8 mouse cellular contexts compared by ENCODE assay signal in genomic region chr19:47178001-47178400, GRCm38 (mm10). TPM values are rescaled to one million over a fixed set of nuclear protein-coding genes. Genes with fewer than 3 reads are reported as not detected.
DNase-seq lines count a peak whose midpoint lies in the region; ATAC-seq lines count a peak whose summit lies in the region.

No protein-coding gene starts in this region.

- H3K4me2 ChIP-seq in heart, embryonic 15.5 days: peak overlapping the region; percentile 100
- H3K4me2 ChIP-seq in limb, embryonic 15.5 days: peak overlapping the region; percentile 99

- H3K9ac ChIP-seq in heart, embryonic 15.5 days: no peak overlapping the region
- no peak overlapping the region for H3K9ac ChIP-seq in limb, embryonic 15.5 days

- peak overlapping the region; percentile 72 for H3K4me3 ChIP-seq in heart, embryonic 15.5 days
- H3K4me3 ChIP-seq in limb, embryonic 15.5 days: peak overlapping the region; percentile 69

- peaks cover 43% of the 10 kb centered on the region for H3K27me3 ChIP-seq in heart, embryonic 15.5 days
- H3K27me3 ChIP-seq in limb, embryonic 15.5 days: peaks cover 28% of the 10 kb centered on the region

- H3K36me3 ChIP-seq in heart, embryonic 15.5 days: no peaks in the 10 kb centered on the region
- no peaks in the 10 kb centered on the region for H3K36me3 ChIP-seq in limb, embryonic 15.5 days

- H3K9me3 ChIP-seq in heart, embryonic 15.5 days (replicated peaks): no peaks in the 10 kb centered on the region
- H3K9me3 ChIP-seq in limb, embryonic 15.5 days: no peaks in the 10 kb centered on the region

- H3K27ac ChIP-seq in heart, embryonic 15.5 days: no peak overlapping the region
- H3K27ac ChIP-seq in limb, embryonic 15.5 days: no peak overlapping the region

- peaks cover 16% of the 10 kb centered on the region for H3K4me1 ChIP-seq in heart, embryonic 15.5 days (replicated peaks)
- H3K4me1 ChIP-seq in limb, embryonic 15.5 days: peaks cover 14% of the 10 kb centered on the region

- no peak for ATAC-seq in heart, embryonic 15.5 days (replicated peaks; ENCODE audit: insufficient number of reproducible peaks, insufficient read depth, low FRiP score, low read depth)
- ATAC-seq in limb, embryonic 15.5 days (ENCODE audit: insufficient number of reproducible peaks, low FRiP score, low TSS enrichment, low read depth): no peak

- 19% methylated on average over 10 of the region's 10 CpGs for WGBS in heart, embryonic 15.5 days
- WGBS in limb, embryonic 15.5 days: 21% methylated on average over 10 of the region's 10 CpGs

- peak; percentile 41 to 76 for DNase-seq in adrenal gland, adult (ENCODE audit: inconsistent age in 2 of 2, low spot score in 1 of 2)
- no peak for DNase-seq in adrenal gland, postnatal 4 days (ENCODE audit: low spot score in 2 of 2)
- DNase-seq in urinary bladder, postnatal 14 days (ENCODE audit: low spot score): peak; percentile 43
- DNase-seq in urinary bladder, postnatal 25 days (ENCODE audit: low spot score): no peak
- DNase-seq in neural tube, embryonic 10.5 days (ENCODE audit: extremely low spot score, low spot score): peak; percentile 37
- no peak for DNase-seq in spleen, adult 18-20 months

RNA-seq across cellular contexts. Expression of gene Neurl1a, which starts 0.6 kb away (rescaled TPM):
- total RNA-seq in adrenal gland, postnatal 4 days (2021): 10 to 100 TPM; 24.8 to 27.3 TPM
- polyA plus RNA-seq in heart, embryonic 15.5 days (2015; fragmentation: Nextera tagmentation; extraction: Ambion mirVana): 1.2 and 2.3 TPM in 2 replicates
- 6.2 and 8.2 TPM in 2 replicates for polyA plus RNA-seq in limb, embryonic 15.5 days (2015; fragmentation: Nextera tagmentation; extraction: Ambion mirVana)

RNA-seq across cellular contexts. Expression of gene Calhm3, which starts 20.4 kb away (rescaled TPM):
- not detected for total RNA-seq in adrenal gland, postnatal 4 days (2021)
- polyA plus RNA-seq in heart, embryonic 15.5 days (2015; fragmentation: Nextera tagmentation; extraction: Ambion mirVana): not detected in 2 replicates
- not detected in 2 replicates for polyA plus RNA-seq in limb, embryonic 15.5 days (2015; fragmentation: Nextera tagmentation; extraction: Ambion mirVana)

RNA-seq across cellular contexts. Expression of gene Calhm1, which starts 33.9 kb away (rescaled TPM):
- total RNA-seq in adrenal gland, postnatal 4 days (2021): not detected
- polyA plus RNA-seq in heart, embryonic 15.5 days (2015; fragmentation: Nextera tagmentation; extraction: Ambion mirVana): not detected in 2 replicates
- not detected in 2 replicates for polyA plus RNA-seq in limb, embryonic 15.5 days (2015; fragmentation: Nextera tagmentation; extraction: Ambion mirVana)

RNA-seq across cellular contexts. Expression of gene Calhm2, which starts 39.9 kb away (rescaled TPM):
- total RNA-seq in adrenal gland, postnatal 4 days (2021): 1 to 10 TPM; 5.3 to 5.4 TPM
- polyA plus RNA-seq in heart, embryonic 15.5 days (2015; fragmentation: Nextera tagmentation; extraction: Ambion mirVana): 4.6 and 6.5 TPM in 2 replicates
- 13.0 and 13.6 TPM in 2 replicates for polyA plus RNA-seq in limb, embryonic 15.5 days (2015; fragmentation: Nextera tagmentation; extraction: Ambion mirVana)

Comparison
In these comparisons a context has a peak if more than half of its experiments do, and no peak if none do; other contexts are left out.
1. DNase-seq: peak in adrenal gland, adult (2 of 2), urinary bladder, postnatal 14 days (single experiment) and neural tube, embryonic 10.5 days (single experiment); none in adrenal gland, postnatal 4 days (0 of 2), urinary bladder, postnatal 25 days (single experiment) and spleen, adult 18-20 months (0 of 2).